Mouse (Mus musculus) adrenal gland, postnatal 4 days (tissue): ENCODE data around the gene Glmp. TPM values are rescaled to one million over a fixed set of nuclear protein-coding genes. Genes with fewer than 3 reads are reported as not detected.
"Not testable (repeated sequence)": the region's sequence is repeated elsewhere in the genome, so short reads cannot be mapped to it uniquely, and the experiment has no call there.

Source experiments
- DNase-seq, 2 experiments: peaks; one replicate each; pipeline ENCODE4 v3.0.0; 2021 to 2022; ENCODE audit warnings: low spot score in 2 of 2, mixed read lengths in 2 of 2
- long read RNA-seq, 2 experiments: library from polyadenylated mRNA; stranded (forward); transcript quantifications; one replicate each; pipeline ENCODE4 v2.0.0; 2021
- total RNA-seq, 2 experiments: library from RNA; stranded (reverse); gene quantifications; 2 replicates each; pipeline ENCODE4 v1.2.3; 2021

The Glmp gene
- 100 to 1,000 TPM; 163 to 166 TPM for total RNA-seq
- long read RNA-seq, experiment 1, full-length matches to known transcripts = 93 of 100 reads
- long read RNA-seq, experiment 1, partial matches to known transcripts = 5 of 100 reads
- long read RNA-seq, experiment 1, other reads (novel, unspliced or antisense) = 2 of 100 reads
- long read RNA-seq, experiment 2, full-length matches to known transcripts = 114 of 133 reads
- long read RNA-seq, experiment 2, partial matches to known transcripts = 6 of 133 reads
- long read RNA-seq, experiment 2, other reads (novel, unspliced or antisense) = 13 of 133 reads

- DNase-seq = no peak
These were observed at the start of gene Glmp for GRCm38 (mm10) chr3:88324951-88325405. Gene Glmp (plus strand): TSS chr3:88325023.

GRCm38 (mm10) chr3:88276121-88276520 is 48.7 kb upstream of the Glmp start:
- DNase-seq = no peak

- no peak for DNase-seq
These were observed 48.2 kb upstream of the Glmp start for GRCm38 (mm10) chr3:88276529-88277143.

- no peak for DNase-seq
These were observed 44.8 kb upstream of the Glmp start for GRCm38 (mm10) chr3:88280035-88280434.

GRCm38 (mm10) chr3:88281141-88281916 is 43.5 kb upstream of the Glmp start:
- DNase-seq = not testable (repeated sequence)

- DNase-seq = not testable (repeated sequence)
These were observed 39.8 kb upstream of the Glmp start for GRCm38 (mm10) chr3:88284815-88285564.

GRCm38 (mm10) chr3:88285565-88285895 is 39.3 kb upstream of the Glmp start:
- DNase-seq = not testable (repeated sequence)

- no peak for DNase-seq
These were observed 37.7 kb upstream of the Glmp start, which contains the start of gene Gm38392 for GRCm38 (mm10) chr3:88287110-88287509. Gene Gm38392 (minus strand): TSS chr3:88287210.

GRCm38 (mm10) chr3:88288133-88288713 is 36.6 kb upstream of the Glmp start:
- DNase-seq = not testable (repeated sequence)

GRCm38 (mm10) chr3:88291970-88292369 is 32.9 kb upstream of the Glmp start:
- no peak for DNase-seq

GRCm38 (mm10) chr3:88295272-88295671 is 29.6 kb upstream of the Glmp start:
- DNase-seq = not testable (repeated sequence)

GRCm38 (mm10) chr3:88296110-88296560 is 28.7 kb upstream of the Glmp start:
- DNase-seq = no peak

- peak; percentile 77 to 91 for DNase-seq
These were observed 28.1 kb upstream of the Glmp start, which contains the start of the genes Tsacc and Cct3 for GRCm38 (mm10) chr3:88296561-88297318. Gene Tsacc (minus strand): TSS chr3:88296999. Gene Cct3 (plus strand): TSS chr3:88297116.

- DNase-seq = no peak
These were observed 27.4 kb upstream of the Glmp start for GRCm38 (mm10) chr3:88297321-88297851.

- no peak for DNase-seq
These were observed 25.7 kb upstream of the Glmp start for GRCm38 (mm10) chr3:88299172-88299571.

GRCm38 (mm10) chr3:88328956-88329355 is 4.1 kb downstream of the Glmp start:
- DNase-seq = no peak

GRCm38 (mm10) chr3:88331282-88331681 is 6.5 kb downstream of the Glmp start:
- DNase-seq = no peak

GRCm38 (mm10) chr3:88334029-88334658 is 9.3 kb downstream of the Glmp start:
- no peak for DNase-seq

- no peak for DNase-seq
These were observed 10.1 kb downstream of the Glmp start for GRCm38 (mm10) chr3:88334902-88335435.
